Mouse (Mus musculus) G1E (cell line): ENCODE measurements around the gene Megf8. TPM values are rescaled to one million over a fixed set of nuclear protein-coding genes. Genes with fewer than 3 reads are reported as not detected.

Source experiments
- ATAC-seq: 2 replicates; pipeline ENCODE4 v1.8.0; 2016; ENCODE audit warnings: mild to moderate bottlenecking; ENCODE audit not compliant: insufficient number of reproducible peaks, poor library complexity, low FRiP score, severe bottlenecking; ENCODE audit errors: extremely low read depth
- DNase-seq: peaks from one replicate; pipeline ENCODE4 v3.0.0; 2012; ENCODE audit warnings: low spot score
- H3K27me3 ChIP-seq: 2 replicates; pipeline ENCODE4 v1.6.1; 2012; ENCODE audit warnings: mild to moderate bottlenecking, low read length, inconsistent platforms; ENCODE audit not compliant: insufficient read depth
- H3K36me3 ChIP-seq: replicated peaks from 2 replicates; pipeline ENCODE3; 2012; ENCODE audit warnings: mild to moderate bottlenecking, inconsistent platforms
- H3K4me1 ChIP-seq: 2 replicates; pipeline ENCODE4 v1.6.1; 2012; ENCODE audit warnings: low read depth, low read length, inconsistent platforms, mixed read lengths; ENCODE audit not compliant: insufficient read depth
- H3K4me3 ChIP-seq: 2 replicates; pipeline ENCODE4 v1.5.1; 2012; ENCODE audit warnings: low read depth, mild to moderate bottlenecking, inconsistent platforms, low read length, moderate library complexity, mixed read lengths
- H3K9me3 ChIP-seq: replicated peaks from 2 replicates; pipeline ENCODE4 v1.6.1; 2012; ENCODE audit warnings: inconsistent platforms
- CTCF ChIP-seq: IDR thresholded peaks from 2 replicates; pipeline ENCODE4 v1.5.1; 2012; ENCODE audit warnings: low read depth, low read length, inconsistent platforms, mixed read lengths
- GATA1 ChIP-seq: IDR thresholded peaks from 2 replicates; pipeline ENCODE4 v1.6.1; 2012; ENCODE audit warnings: borderline replicate concordance, low read length, inconsistent platforms, mixed read lengths
- GATA2 ChIP-seq: IDR thresholded peaks from 2 replicates; pipeline ENCODE4 v1.6.1; 2012; ENCODE audit warnings: low read depth, low read length, inconsistent platforms, borderline replicate concordance
- POLR2AphosphoS5 ChIP-seq: IDR thresholded peaks from 2 replicates; pipeline ENCODE4 v1.6.1; 2012; ENCODE audit warnings: low read depth, low read length, inconsistent platforms; ENCODE audit not compliant: insufficient replicate concordance
- TAL1 ChIP-seq: conservative IDR thresholded peaks from 2 replicates; pipeline ENCODE4 v1.6.1; 2012; ENCODE audit warnings: low read depth, low read length, inconsistent platforms, mixed read lengths
- polyA plus RNA-seq: library from polyadenylated mRNA; stranded (reverse); fragments of >175 nt; gene quantifications from 2 replicates; pipeline ENCODE4 v1.2.3, GENCODE M21; 2012
- total RNA-seq, 2 experiments: library from RNA; stranded (forward) in 1 of 2; stranded (reverse) in 1 of 2; fragments of 200-1000 nt in 1 of 2; fragments of >200 nt in 1 of 2; fragmentation: Nextera tagmentation in 1 of 2; gene quantifications; 2 replicates each; pipeline ENCODE4 v1.2.3; 2014 to 2017

The Megf8 gene
- total and polyA plus RNA-seq, 3 experiments: 6.3 to 24.4 (median 14.3) TPM

DNA sequence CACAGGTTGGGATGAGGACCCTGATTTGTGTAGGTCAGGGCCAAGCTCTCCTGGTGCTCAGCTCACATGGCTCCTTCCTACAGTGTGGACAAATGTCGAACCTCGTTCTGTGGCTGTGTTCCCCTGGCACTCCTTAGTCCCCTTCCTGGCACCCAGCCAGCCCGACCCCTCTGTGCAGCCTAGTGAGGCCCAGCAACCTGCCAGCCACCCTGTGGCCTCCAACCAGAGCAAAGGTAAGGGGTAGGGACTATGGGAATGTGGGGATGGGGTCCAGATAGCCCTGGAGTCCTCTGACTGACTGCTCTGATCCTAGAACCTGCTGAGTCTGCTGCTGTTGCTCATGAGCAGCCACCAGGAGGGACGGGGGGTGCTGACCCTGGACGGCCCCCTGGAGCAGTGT is 32.2 kb upstream of the Megf8 start:
- Histone ChIP-seq H3K36me3 (peaks cover 65% of the 10 kb centered on the region), H3K4me3 (peak overlapping the region; percentile 49; the same call in 1 of the 2 replicates), H3K27me3 (no peaks in the 10 kb centered on the region), H3K4me1 (peaks cover 80% of the 10 kb centered on the region), H3K9me3 (peaks cover 8% of the 10 kb centered on the region)
- ATAC-seq: no peak
- no peak for DNase-seq
- no peak for TF ChIP-seq TAL1
- TF ChIP-seq POLR2AphosphoS5: no peak
- TF ChIP-seq GATA1: no peak

DNA sequence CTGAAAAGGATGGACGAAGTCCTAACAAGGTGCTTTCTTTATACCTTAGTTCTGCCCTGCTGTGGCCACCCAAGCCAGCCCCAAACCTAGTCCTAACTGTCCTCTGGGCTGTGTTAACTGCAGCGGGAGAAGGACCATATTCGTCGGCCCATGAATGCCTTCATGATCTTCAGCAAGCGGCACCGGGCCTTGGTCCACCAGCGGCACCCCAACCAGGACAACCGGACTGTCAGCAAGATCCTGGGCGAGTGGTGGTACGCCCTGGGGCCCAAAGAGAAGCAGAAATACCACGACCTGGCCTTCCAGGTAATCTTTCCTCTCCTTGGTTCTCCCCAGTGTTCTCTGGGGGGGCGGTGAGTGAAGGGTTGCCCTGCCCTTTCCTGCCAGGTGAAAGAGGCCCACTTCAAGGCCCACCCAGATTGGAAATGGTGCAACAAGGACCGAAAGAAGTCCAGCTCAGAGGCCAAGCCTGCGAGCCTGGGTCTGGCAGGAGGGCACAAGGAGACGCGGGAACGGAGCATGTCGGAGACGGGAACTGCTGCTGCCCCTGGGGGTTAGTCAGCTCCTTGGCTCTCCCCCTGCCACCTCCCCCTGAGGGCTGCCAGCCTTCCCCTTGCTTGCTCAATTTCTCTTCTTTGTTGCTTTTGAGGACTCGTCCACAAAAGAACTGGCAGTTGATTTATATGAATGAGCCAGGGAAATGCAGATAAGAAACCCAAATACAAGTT is 31.3 kb upstream of the Megf8 start:
- Histone ChIP-seq H3K4me1 (peaks cover 75% of the 10 kb centered on the region), H3K27me3 (no peaks in the 10 kb centered on the region), H3K36me3 (peaks cover 70% of the 10 kb centered on the region), H3K4me3 (no peak overlapping the region), H3K9me3 (peaks cover 10% of the 10 kb centered on the region)
- TF ChIP-seq TAL1 (no peak), GATA2 (no peak)
- no peak for ATAC-seq
- DNase-seq: no peak

GRCm38 (mm10) chr7:25286989-25287388 is 30.0 kb upstream of the Megf8 start:
- peaks cover 83% of the 10 kb centered on the region for H3K36me3 ChIP-seq
- H3K4me3 ChIP-seq: no peak overlapping the region
- no peak for TF ChIP-seq TAL1
- peaks cover 75% of the 10 kb centered on the region for H3K4me1 ChIP-seq
- ATAC-seq (no peak), DNase-seq (no peak)
- H3K9me3 ChIP-seq: peaks cover 10% of the 10 kb centered on the region
- no peaks in the 10 kb centered on the region for H3K27me3 ChIP-seq

- no peaks in the 10 kb centered on the region for H3K27me3 ChIP-seq
- H3K9me3 ChIP-seq: peaks cover 10% of the 10 kb centered on the region
- peaks cover 81% of the 10 kb centered on the region for H3K4me1 ChIP-seq
- H3K36me3 ChIP-seq: peaks cover 94% of the 10 kb centered on the region
- H3K4me3 ChIP-seq: no peak overlapping the region
- ATAC-seq (no peak), DNase-seq (no peak)
- TF ChIP-seq GATA1: no peak
- TF ChIP-seq TAL1: no peak
- no peak for TF ChIP-seq CTCF
- TF ChIP-seq GATA2: no peak
These were observed 29.0 kb upstream of the Megf8 start for GRCm38 (mm10) chr7:25288011-25288410.

DNA sequence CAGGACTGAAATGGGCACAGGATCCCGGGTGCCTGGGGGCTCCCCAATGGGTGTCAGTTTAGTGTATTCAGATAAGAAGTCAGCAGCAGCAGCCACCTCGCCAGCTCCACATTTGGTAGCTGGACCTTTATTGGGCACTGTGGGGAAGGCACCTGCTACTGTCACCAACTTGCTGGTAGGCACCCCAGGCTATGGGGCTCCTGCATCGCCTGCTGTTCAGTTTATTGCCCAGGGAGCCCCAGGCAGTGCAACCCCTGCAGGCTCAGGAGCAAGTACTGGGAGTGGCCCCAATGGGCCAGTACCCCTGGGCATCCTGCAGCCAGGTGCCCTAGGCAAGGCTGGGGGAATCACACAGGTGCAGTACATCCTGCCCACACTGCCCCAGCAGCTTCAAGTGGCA is 28.2 kb upstream of the Megf8 start:
- Histone ChIP-seq H3K4me3 (peak overlapping the region; percentile 21; the same call in 1 of the 2 replicates), H3K4me1 (peaks cover 73% of the 10 kb centered on the region), H3K9me3 (peaks cover 10% of the 10 kb centered on the region), H3K36me3 (peaks cover 100% of the 10 kb centered on the region), H3K27me3 (no peaks in the 10 kb centered on the region)
- DNase-seq: no peak
- TF ChIP-seq GATA1: no peak
- no peak for TF ChIP-seq POLR2AphosphoS5
- no peak for TF ChIP-seq GATA2
- TF ChIP-seq CTCF: no peak
- TF ChIP-seq TAL1: no peak
- ATAC-seq: no peak

GRCm38 (mm10) chr7:25289925-25290324 is 27.0 kb upstream of the Megf8 start:
- H3K4me3 ChIP-seq: no peak overlapping the region
- ATAC-seq (no peak; the same call in 1 of the 2 replicates), DNase-seq (no peak)
- TF ChIP-seq CTCF: no peak
- no peak for TF ChIP-seq TAL1
- TF ChIP-seq POLR2AphosphoS5: no peak
- TF ChIP-seq GATA2: no peak
- no peak for TF ChIP-seq GATA1
- H3K36me3 ChIP-seq: peaks cover 100% of the 10 kb centered on the region
- H3K4me1 ChIP-seq: peaks cover 67% of the 10 kb centered on the region
- peaks cover 10% of the 10 kb centered on the region for H3K9me3 ChIP-seq
- no peaks in the 10 kb centered on the region for H3K27me3 ChIP-seq

DNA sequence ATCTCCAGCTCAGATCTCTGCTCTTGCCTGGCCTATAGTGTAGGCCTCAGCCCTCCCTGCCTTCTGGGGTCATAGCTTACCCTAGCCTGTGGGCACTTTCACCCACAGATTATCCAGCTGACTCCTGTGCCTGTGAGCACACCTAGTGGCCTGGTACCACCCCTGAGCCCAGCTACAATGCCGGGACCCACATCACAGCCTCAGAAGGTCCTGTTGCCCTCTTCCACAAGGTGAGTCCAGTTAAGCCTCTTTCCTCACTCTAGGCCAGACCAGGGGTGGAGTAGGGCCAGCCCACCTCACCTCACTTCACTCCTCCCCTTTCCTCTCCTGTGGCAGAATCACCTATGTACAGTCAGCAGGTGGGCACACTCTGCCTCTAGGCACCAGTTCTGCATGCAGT is 26.5 kb upstream of the Megf8 start:
- ATAC-seq (no peak), DNase-seq (no peak)
- Histone ChIP-seq H3K36me3 (peaks cover 100% of the 10 kb centered on the region), H3K27me3 (no peaks in the 10 kb centered on the region), H3K4me1 (peaks cover 67% of the 10 kb centered on the region), H3K9me3 (peaks cover 10% of the 10 kb centered on the region), H3K4me3 (no peak overlapping the region)
- TF ChIP-seq CTCF (no peak), GATA2 (no peak), POLR2AphosphoS5 (no peak), GATA1 (no peak), TAL1 (no peak)
